Mouse (Mus musculus) olfactory bulb, adult 2 months (tissue): ENCODE measurements at regions not wholly inside any gene's neighbourhood (a gene's known extent, or its start where the extent isn't known, plus 50 kb on each side); places are given as distances from the start of the nearest gene placed in this dataset.

Experiments
- H3K27ac ChIP-seq: fragments of 200-500 bp; 2 replicates; pipeline ENCODE4 v1.5.1; 2012; ENCODE audit warnings: low read depth, low read length; ENCODE audit not compliant: insufficient read depth
- H3K4me1 ChIP-seq: fragments of 200-500 bp; 2 replicates; pipeline ENCODE4 v1.6.1; 2012; ENCODE audit warnings: low read length; ENCODE audit not compliant: control insufficient read depth, insufficient read depth
- H3K4me3 ChIP-seq: fragments of 200-500 bp; 2 replicates; pipeline ENCODE4 v1.5.1; 2012; ENCODE audit warnings: mild to moderate bottlenecking, low read depth, low read length, moderate library complexity; ENCODE audit not compliant: insufficient read depth
- CTCF ChIP-seq: fragments of 200-500 bp; IDR thresholded peaks from 2 replicates; pipeline ENCODE4 v1.5.1; 2012; ENCODE audit warnings: low read depth, mild to moderate bottlenecking, low read length, moderate library complexity; ENCODE audit not compliant: insufficient read depth
- POLR2A ChIP-seq: fragments of 200-500 bp; IDR thresholded peaks from 2 replicates; pipeline ENCODE4 v1.6.1; 2012; ENCODE audit warnings: mild to moderate bottlenecking, low read depth, low read length, moderate library complexity; ENCODE audit not compliant: insufficient read depth
- WGBS: fragments of 180-500 bp; shearing (Covaris S2); methylation state at CpG from one replicate; pipeline ENCODE4 v1.1.7; 2018; 5-methylcytosine and 5-hydroxymethylcytosine counted together

- H3K4me1 ChIP-seq: no peaks in the 10 kb centered on the region
- 73% methylated on average over 4 of the region's 4 CpGs for WGBS
Measured at GRCm38 (mm10) chr4:142664781-142665180, 425.6 kb upstream of the Kazn start.

GRCm38 (mm10) chr4:142658156-142658555 is 419.0 kb upstream of the Kazn start:
- H3K27ac ChIP-seq: no peak overlapping the region
- no peak overlapping the region for H3K4me3 ChIP-seq
- TF ChIP-seq POLR2A (no peak), CTCF (no peak)
- WGBS: 69% methylated on average over 6 of the region's 6 CpGs
- no peaks in the 10 kb centered on the region for H3K4me1 ChIP-seq

More at GRCm38 (mm10) chr4:142664781-142665180, 425.6 kb upstream of the Kazn start:
- TF ChIP-seq POLR2A (no peak), CTCF (no peak)
- H3K4me3 ChIP-seq: no peak overlapping the region
- H3K27ac ChIP-seq: no peak overlapping the region

- Histone ChIP-seq H3K4me1 (peaks cover 16% of the 10 kb centered on the region), H3K27ac (no peak overlapping the region), H3K4me3 (no peak overlapping the region)
- TF ChIP-seq POLR2A: no peak
- TF ChIP-seq CTCF: no peak
- WGBS: 92% methylated on average over 10 of the region's 10 CpGs
Measured at GRCm38 (mm10) chr4:142641069-142641468, 401.9 kb upstream of the Kazn start.

- no peak for TF ChIP-seq POLR2A
- no peak for TF ChIP-seq CTCF
- H3K27ac ChIP-seq: no peak overlapping the region
- no peak overlapping the region for H3K4me3 ChIP-seq
- WGBS: 67% methylated on average over 9 of the region's 9 CpGs
- peaks cover 16% of the 10 kb centered on the region for H3K4me1 ChIP-seq
Measured at GRCm38 (mm10) chr4:142639340-142639733, 400.1 kb upstream of the Kazn start.

- Histone ChIP-seq H3K4me1 (peaks cover 16% of the 10 kb centered on the region), H3K27ac (no peak overlapping the region), H3K4me3 (no peak overlapping the region)
- TF ChIP-seq CTCF (no peak), POLR2A (no peak)
- WGBS: 37% methylated on average over 13 of the region's 13 CpGs
Measured at GRCm38 (mm10) chr4:142638733-142639339, 399.6 kb upstream of the Kazn start.

- WGBS: 88% methylated on average over 4 of the region's 4 CpGs
- Histone ChIP-seq H3K4me1 (peaks cover 16% of the 10 kb centered on the region), H3K4me3 (no peak overlapping the region), H3K27ac (no peak overlapping the region)
- TF ChIP-seq POLR2A (no peak), CTCF (no peak)
Measured at GRCm38 (mm10) chr4:142638057-142638456, 398.9 kb upstream of the Kazn start.

- TF ChIP-seq CTCF: no peak
- TF ChIP-seq POLR2A: no peak
- H3K4me3 ChIP-seq: no peak overlapping the region
- peaks cover 12% of the 10 kb centered on the region for H3K4me1 ChIP-seq
- WGBS: 86% methylated on average over 8 of the region's 8 CpGs
- no peak overlapping the region for H3K27ac ChIP-seq
Measured at GRCm38 (mm10) chr4:142634398-142634797, 395.2 kb upstream of the Kazn start.

GRCm38 (mm10) chr4:142633667-142634350 is 394.6 kb upstream of the Kazn start:
- TF ChIP-seq CTCF (no peak), POLR2A (no peak)
- Histone ChIP-seq H3K27ac (no peak overlapping the region), H3K4me3 (no peak overlapping the region), H3K4me1 (peaks cover 6% of the 10 kb centered on the region)
- 74% methylated on average over 13 of the region's 13 CpGs for WGBS

- TF ChIP-seq POLR2A (no peak), CTCF (no peak)
- Histone ChIP-seq H3K27ac (no peak overlapping the region), H3K4me1 (no peaks in the 10 kb centered on the region; the same call in 1 of the 2 replicates), H3K4me3 (no peak overlapping the region)
- 90% methylated on average over 8 of the region's 8 CpGs for WGBS
Measured at GRCm38 (mm10) chr4:142626503-142627194, 387.4 kb upstream of the Kazn start.
